Mouse (Mus musculus) embryonic stem cell, embryonic (primary cell): Measurements from ENCODE around the gene Cldnd2.

Source experiments
- CTCF ChIA-PET, 4 experiments: fragments of 300-600 bp in 2 of 4; fragments of 350-600 bp in 2 of 4; sonication (Branson Sonifier 250); formaldehyde crosslinking; loops; one replicate each; lab custom pipeline; 2022; ENCODE audit warnings: inconsistent platforms in 2 of 4; lab: Charles Lee
- POLR2A ChIA-PET, 4 experiments: fragments of 300-600 bp in 2 of 4; fragments of 350-600 bp in 2 of 4; sonication (Branson Sonifier 250); formaldehyde crosslinking; loops; one replicate each; lab custom pipeline; 2022; ENCODE audit warnings: antibody characterized with exemption in 4 of 4, inconsistent platforms in 1 of 4; lab: Charles Lee

The Cldnd2 gene

DNA sequence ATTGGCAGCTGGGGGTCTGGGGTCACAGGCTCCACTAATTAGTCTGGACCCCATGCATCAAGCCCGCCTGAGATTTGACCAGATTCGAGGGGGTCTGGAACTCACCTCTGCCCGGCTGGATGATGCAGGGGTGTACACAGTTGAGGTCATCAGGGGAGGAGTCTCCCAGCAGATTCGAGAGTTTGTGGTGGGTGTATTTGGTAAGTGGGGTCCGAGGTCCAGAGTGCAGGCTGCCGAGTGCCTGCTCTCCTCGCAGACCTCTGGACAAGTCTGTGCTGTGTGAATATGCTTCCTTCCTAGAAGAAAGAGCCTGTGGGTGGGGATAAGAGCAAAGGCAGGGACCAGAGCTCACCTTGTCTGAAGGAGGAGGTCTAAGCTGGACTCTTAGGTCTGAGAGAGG lies 23.4 kb downstream of the Cldnd2 start:
- CTCF ChIA-PET = interaction anchor here in 2 of 4 experiments (0.9 to 1.1 kb wide), 2 partner anchors 13 to 41 kb away, joined by 3 to 4 read pairs; no protein-coding TSS in a partner anchor
- POLR2A ChIA-PET = interaction anchor here in 3 of 4 experiments (0.6 to 3.2 kb wide), 8 partner anchors 8 to 144 kb away, joined by 3 to 34 read pairs (median 10); partner anchors contain the start of genes Etfb (in 2 of the 3), Gm45233 (in 2 of the 3), Lim2 (in 1 of the 3) and Zfp819 (in 1 of the 3)

DNA sequence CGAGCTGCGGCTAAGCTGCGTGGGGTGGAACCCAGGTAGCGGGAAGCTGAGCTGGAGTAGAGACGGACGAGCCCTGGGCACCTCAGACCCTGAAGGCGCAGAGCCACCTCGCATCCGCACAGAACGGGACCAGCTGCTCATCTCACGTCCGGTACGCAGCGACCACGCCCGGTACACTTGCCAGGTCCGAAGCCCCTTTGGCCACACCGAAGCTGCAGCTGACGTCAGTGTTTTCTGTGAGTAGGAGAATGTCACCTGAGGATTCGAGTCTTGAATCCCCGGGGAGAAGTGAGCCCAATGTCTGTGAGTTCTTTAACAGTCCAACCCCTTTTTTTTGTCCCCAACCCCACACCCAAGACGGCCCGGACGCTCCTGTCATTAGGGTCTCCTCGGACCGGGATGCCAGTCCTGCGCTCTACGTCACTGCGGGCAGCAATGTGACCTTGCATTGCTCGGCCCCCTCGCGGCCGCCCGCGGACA lies 24.3 kb downstream of the Cldnd2 start:
- ChIA-PET CTCF (interaction anchor here (0.7 to 3.0 kb wide), 20 partner anchors 9 to 1832 kb away, joined by 3 to 39 read pairs (median 6); partner anchors contain the start of genes Zfp715 (in 2 of the 4), Etfb (in 1 of the 4), Gm45233 (in 1 of the 4) and Lim2 (in 1 of the 4)), POLR2A (interaction anchor here in 3 of 4 experiments (0.6 to 3.2 kb wide), 33 partner anchors 9 to 872 kb away, joined by 3 to 56 read pairs (median 5); partner anchors contain the start of genes Etfb (in 2 of the 3), Gm45233 (in 2 of the 3), Lim2 (in 1 of the 3) and Zfp715 (in 1 of the 3))

GRCm38 (mm10) chr7:43465344-43466098 lies 24.9 kb downstream of the Cldnd2 start:
- ChIA-PET POLR2A (interaction anchor here in 3 of 4 experiments (0.6 to 3.2 kb wide), 65 partner anchors 8 to 1350 kb away, joined by 3 to 56 read pairs (median 4); partner anchors contain the start of genes Etfb (in 3 of the 3), Gm45233 (in 3 of the 3), Zfp715 (in 2 of the 3) and Ctu1 (in 1 of the 3)), CTCF (interaction anchor here (0.5 to 3.0 kb wide), 68 partner anchors 8 to 1832 kb away, joined by 3 to 39 read pairs (median 4); partner anchors contain the start of genes Nkg7 (in 2 of the 4), Zfp715 (in 2 of the 4), Ctu1 (in 1 of the 4) and Etfb (in 1 of the 4))

DNA sequence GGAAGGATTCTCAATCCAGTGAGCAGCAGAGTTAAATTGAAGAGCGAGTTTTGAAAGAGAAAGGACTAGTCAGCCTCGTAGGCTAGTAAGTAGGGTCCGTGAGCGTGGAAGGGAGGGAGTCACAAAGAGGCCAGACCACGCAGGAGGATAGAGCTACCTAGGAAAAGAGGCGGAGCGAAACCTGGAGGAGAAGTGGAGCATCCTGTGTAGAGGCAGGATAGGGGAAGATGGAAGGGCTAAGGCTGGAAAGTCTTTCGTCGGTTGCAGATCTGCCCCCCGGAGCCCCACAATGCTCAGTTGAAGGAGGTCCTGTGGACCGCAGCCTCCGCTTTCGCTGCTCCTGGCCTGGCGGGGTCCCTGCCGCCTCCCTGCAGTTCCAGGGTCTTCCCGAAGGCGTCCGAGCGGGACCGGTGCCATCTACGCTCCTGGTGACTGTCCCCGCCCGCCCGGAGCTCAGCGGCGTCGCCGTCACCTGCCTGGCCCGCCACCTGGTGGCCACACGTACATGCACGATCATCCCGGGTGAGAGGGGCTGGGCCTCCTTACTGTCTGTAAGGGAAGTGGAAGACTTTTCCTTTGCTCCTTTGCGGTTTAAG lies 25.6 kb downstream of the Cldnd2 start:
- POLR2A ChIA-PET = interaction anchor here in 3 of 4 experiments (0.6 to 3.2 kb wide), 67 partner anchors 9 to 1350 kb away, joined by 3 to 56 read pairs (median 4); partner anchors contain the start of genes Etfb (in 3 of the 3), Gm45233 (in 3 of the 3), Zfp715 (in 2 of the 3) and Ctu1 (in 1 of the 3)
- CTCF ChIA-PET = interaction anchor here (0.6 to 3.0 kb wide), 65 partner anchors 8 to 909 kb away, joined by 3 to 39 read pairs (median 4); partner anchors contain the start of genes Nkg7 (in 2 of the 4), Zfp715 (in 2 of the 4), Ctu1 (in 1 of the 4) and Etfb (in 1 of the 4)

GRCm38 (mm10) chr7:43470373-43470772 lies 29.8 kb downstream of the Cldnd2 start:
- ChIA-PET CTCF (interaction anchor here (0.6 to 3.4 kb wide), 46 partner anchors 9 to 422 kb away, joined by 3 to 26 read pairs (median 3); partner anchors contain the start of genes 4931406B18Rik (in 1 of the 4) and Klk13 (in 1 of the 4)), POLR2A (interaction anchor here in 3 of 4 experiments (1.0 to 1.5 kb wide), 5 partner anchors 13 to 42 kb away, joined by 3 to 4 read pairs (median 3); no protein-coding TSS in a partner anchor)

- CTCF ChIA-PET = interaction anchor here in 3 of 4 experiments (0.5 to 2.8 kb wide), 5 partner anchors 9 to 33 kb away, joined by 3 to 16 read pairs (median 4); no protein-coding TSS in a partner anchor
- POLR2A ChIA-PET = interaction anchor here in 2 of 4 experiments (1.7 to 1.8 kb wide), 2 partner anchors 10 kb away, joined by 4 to 5 read pairs; no protein-coding TSS in a partner anchor
Measured at GRCm38 (mm10) chr7:43475706-43476105, 35.1 kb downstream of the Cldnd2 start.

DNA sequence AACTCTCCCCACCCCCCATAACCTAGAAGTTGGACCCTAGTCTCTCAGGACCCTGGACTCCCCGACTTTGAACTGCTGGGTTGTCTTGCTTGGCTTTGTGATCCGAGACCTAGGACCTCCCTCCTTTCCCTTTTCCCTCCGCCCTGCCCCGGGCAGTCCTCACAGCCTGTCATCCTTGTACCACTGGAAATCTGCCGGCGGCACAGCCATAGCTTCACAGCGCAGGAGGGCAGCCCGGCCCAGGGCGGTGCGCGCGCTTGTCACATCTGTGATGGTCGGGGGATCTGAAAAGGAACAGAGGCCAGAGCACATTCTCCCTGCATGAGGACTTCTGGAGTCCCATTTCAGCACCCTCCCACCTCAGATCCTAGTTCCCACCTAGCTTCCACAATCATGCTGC lies 35.8 kb downstream of the Cldnd2 start:
- CTCF ChIA-PET = interaction anchor here in 2 of 4 experiments (0.8 to 2.8 kb wide), 4 partner anchors 10 to 33 kb away, joined by 3 to 16 read pairs (median 6); no protein-coding TSS in a partner anchor
- POLR2A ChIA-PET = interaction anchor here in 2 of 4 experiments (1.3 to 1.7 kb wide), 3 partner anchors 10 to 20 kb away, joined by 3 to 4 read pairs (median 3); no protein-coding TSS in a partner anchor

DNA sequence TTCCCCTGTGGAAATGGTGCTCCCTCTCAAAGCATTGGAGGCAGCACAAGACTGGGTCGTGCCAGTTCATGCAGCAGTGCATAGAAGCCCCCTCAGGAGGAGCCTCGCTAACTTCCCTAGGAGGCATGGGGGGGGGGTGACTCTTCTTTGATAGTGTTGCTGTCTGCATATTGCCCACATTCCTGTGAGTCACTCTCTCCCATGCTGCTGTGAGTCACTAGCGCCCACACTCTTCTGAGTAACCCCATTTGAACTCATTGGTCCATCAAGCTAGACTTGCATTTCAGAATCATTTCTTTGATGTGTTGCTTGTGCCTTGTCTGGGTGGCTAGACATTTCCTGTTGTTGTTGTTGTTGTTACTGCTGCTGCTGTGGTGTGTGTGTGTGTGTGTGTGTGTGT lies 40.6 kb downstream of the Cldnd2 start:
- CTCF ChIA-PET = interaction anchor here in 3 of 4 experiments (0.6 to 1.2 kb wide), 4 partner anchors 11 to 1041 kb away, joined by 3 to 5 read pairs (median 4); no protein-coding TSS in a partner anchor
- POLR2A ChIA-PET = interaction anchor here in 1 of 4 experiments (0.6 kb wide), 2 partner anchors 82 to 138 kb away, joined by 3 read pairs; no protein-coding TSS in a partner anchor

DNA sequence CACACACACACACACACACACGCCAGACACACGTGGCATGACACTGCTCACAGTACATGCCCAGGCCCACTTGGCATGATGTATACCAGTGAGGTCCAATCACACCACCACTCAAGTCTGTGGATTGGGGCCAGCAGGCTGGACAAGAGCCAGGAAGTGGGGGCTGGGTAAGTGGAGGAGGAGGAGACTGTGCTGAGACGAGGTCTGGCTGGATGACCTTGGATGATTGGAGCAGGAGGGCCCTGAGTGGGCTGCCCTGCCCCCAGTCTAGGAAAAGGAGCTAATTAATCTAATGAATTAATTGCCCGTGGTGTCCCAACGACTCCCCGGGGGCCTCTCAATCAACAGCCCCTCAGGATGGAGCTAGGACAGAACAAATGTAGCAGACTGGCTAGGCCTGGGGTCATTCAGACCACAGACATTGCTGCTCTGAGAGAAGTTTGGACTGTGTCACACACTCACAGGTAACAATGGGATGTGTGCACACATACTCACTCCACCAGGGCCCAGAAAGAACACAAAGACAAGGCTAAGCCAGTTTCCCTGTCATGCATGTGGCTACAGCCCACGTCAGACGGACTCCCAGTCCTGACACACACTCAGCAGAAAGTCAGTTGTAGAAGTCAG lies 41.6 kb downstream of the Cldnd2 start:
- CTCF ChIA-PET = interaction anchor here in 3 of 4 experiments (0.5 to 1.7 kb wide), 5 partner anchors 12 to 1040 kb away, joined by 3 to 7 read pairs (median 3); no protein-coding TSS in a partner anchor
- POLR2A ChIA-PET = interaction anchor here in 2 of 4 experiments (0.6 to 1.6 kb wide), 3 partner anchors 12 to 139 kb away, joined by 3 to 4 read pairs (median 3); no protein-coding TSS in a partner anchor

GRCm38 (mm10) chr7:43483236-43483635 lies 42.7 kb downstream of the Cldnd2 start:
- ChIA-PET CTCF (interaction anchor here (0.7 to 1.7 kb wide), 5 partner anchors 12 to 18 kb away, joined by 5 to 10 read pairs (median 7); no protein-coding TSS in a partner anchor), POLR2A (interaction anchor here in 3 of 4 experiments (0.6 to 1.6 kb wide), 5 partner anchors 12 to 29 kb away, joined by 3 to 4 read pairs (median 3); no protein-coding TSS in a partner anchor)

DNA sequence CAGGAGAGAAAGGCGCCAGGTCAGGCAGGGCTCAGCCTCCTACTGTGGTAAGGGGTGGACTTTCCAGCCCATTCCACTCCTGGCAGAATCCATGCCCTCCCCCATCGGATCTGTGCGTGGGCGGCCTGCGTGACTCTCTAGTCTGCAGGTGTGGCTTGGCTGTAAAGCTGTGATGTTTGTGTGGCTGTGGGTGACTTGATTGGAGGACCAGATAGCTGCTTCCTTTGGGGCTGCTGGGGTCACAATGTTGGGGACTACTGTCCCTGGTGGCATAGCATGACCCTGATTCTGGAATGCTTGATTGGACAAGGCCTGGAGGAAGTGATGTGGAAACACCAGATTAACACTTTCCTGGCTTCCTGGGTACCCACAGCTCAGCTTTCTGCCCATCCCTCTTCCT lies 48.1 kb downstream of the Cldnd2 start:
- CTCF ChIA-PET = no interaction called here

GRCm38 (mm10) chr7:43489631-43490125 lies 49.1 kb downstream of the Cldnd2 start, which contains the start of gene Iglon5:
Gene Iglon5 (minus strand): TSS chr7:43490075.
- POLR2A ChIA-PET = interaction anchor here in 1 of 4 experiments (1.2 kb wide), 1 partner anchor 24 kb away, joined by 4 read pairs; no protein-coding TSS in a partner anchor
- CTCF ChIA-PET = interaction anchor here in 2 of 4 experiments (0.6 to 1.3 kb wide), 2 partner anchors 23 to 42 kb away, joined by 4 to 7 read pairs; no protein-coding TSS in a partner anchor

More for the DNA sequence above, 48.1 kb downstream of the Cldnd2 start:
- POLR2A ChIA-PET = no interaction called here

- ChIA-PET POLR2A (interaction anchor here in 1 of 4 experiments (0.5 to 1.2 kb wide), 2 partner anchors 24 to 260 kb away, joined by 3 to 4 read pairs; no protein-coding TSS in a partner anchor), CTCF (interaction anchor here in 3 of 4 experiments (0.6 to 1.3 kb wide), 4 partner anchors 20 to 67 kb away, joined by 3 to 7 read pairs (median 4); no protein-coding TSS in a partner anchor)
Measured at GRCm38 (mm10) chr7:43490182-43490584, 49.6 kb downstream of the Cldnd2 start.

- ChIA-PET CTCF (interaction anchor here in 2 of 4 experiments (0.7 to 1.3 kb wide), 3 partner anchors 20 to 68 kb away, joined by 3 to 7 read pairs (median 3); no protein-coding TSS in a partner anchor), POLR2A (interaction anchor here in 1 of 4 experiments (0.5 to 1.2 kb wide), 2 partner anchors 25 to 260 kb away, joined by 3 to 4 read pairs; no protein-coding TSS in a partner anchor)
Measured at GRCm38 (mm10) chr7:43490861-43491260, 50.3 kb downstream of the Cldnd2 start.
